Mouse (Mus musculus) stomach, adult 2 months (tissue): ENCODE results near the gene 3425401B19Rik. TPM values are rescaled to one million over a fixed set of nuclear protein-coding genes. Genes with fewer than 3 reads are reported as not detected.

Source experiments
- polyA plus RNA-seq: library from polyadenylated mRNA; depleted of rRNA; stranded (reverse); fragments of >200 nt; gene quantifications from 2 replicates; pipeline ENCODE4 v1.2.3, GENCODE M21; 2012; rRNA removed

3425401B19Rik gene
- 0.42 and 0.58 TPM in 2 replicates for polyA plus RNA-seq

DNA sequence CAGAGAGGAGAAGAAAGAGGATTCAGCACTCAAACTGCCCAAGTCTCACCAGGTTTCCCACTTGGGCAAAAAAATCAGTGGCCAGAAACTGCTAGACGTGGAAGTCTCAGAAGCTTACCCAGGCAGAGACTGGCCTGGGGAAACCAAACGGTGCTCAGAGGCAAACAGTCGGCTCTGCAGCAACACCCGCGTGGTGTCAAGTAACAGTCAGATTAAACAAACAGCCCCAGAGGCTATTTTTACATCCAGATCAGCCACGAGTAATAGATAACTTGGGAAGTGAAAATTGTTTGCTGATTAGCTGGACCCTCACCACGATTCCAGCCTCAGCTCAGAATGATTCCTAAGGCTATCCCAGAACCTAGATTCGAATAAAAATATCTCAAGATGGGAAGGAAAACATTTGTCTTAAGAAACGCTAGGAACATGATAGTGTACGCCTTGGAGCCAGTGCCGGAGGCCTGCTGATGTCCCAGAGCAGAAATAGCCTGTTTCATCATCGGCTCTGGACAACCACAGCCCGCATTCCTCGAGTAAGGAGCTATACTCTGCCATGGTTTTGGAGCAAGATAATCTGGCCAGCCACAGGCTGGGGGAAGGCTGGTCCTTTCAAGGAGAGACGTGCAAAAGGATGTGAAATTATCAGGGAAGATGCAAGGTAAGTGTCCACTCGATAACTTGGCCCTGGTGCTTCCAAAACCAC, at the start of gene 3425401B19Rik:
3425401B19Rik (minus strand) TSS at position 170 of the 703 bp plus-strand sequence.

Other genes starting within 250 kb of the 3425401B19Rik start
- 1.0 and 1.8 TPM in 2 replicates for gene Slc18a3, start 220.4 kb downstream of the 3425401B19Rik start, polyA plus RNA-seq
- gene Chat, start 219.3 kb downstream of the 3425401B19Rik start, polyA plus RNA-seq = 0.09 and 0.67 TPM in 2 replicates
- 0.37 and 0.92 TPM in 2 replicates for gene Ercc6, start 171.8 kb downstream of the 3425401B19Rik start, polyA plus RNA-seq
- gene Prrxl1, start 85.9 kb downstream of the 3425401B19Rik start, polyA plus RNA-seq = 0.03 TPM in 1 of 2 replicates, not detected in the other
- gene Tmem273, start 100.7 kb upstream of the 3425401B19Rik start, polyA plus RNA-seq = 0.31 and 0.46 TPM in 2 replicates
- gene Fam170b, start 148.7 kb upstream of the 3425401B19Rik start, polyA plus RNA-seq = 0.10 TPM in 1 of 2 replicates, not detected in the other
- 0.88 and 1.1 TPM in 2 replicates for gene Vstm4, start 171.5 kb upstream of the 3425401B19Rik start, polyA plus RNA-seq